Mouse (Mus musculus) layer of hippocampus, adult 9-11 months (tissue): ENCODE measurements around the gene Hcrtr2.

Experiments used
- DNase-seq: peaks from one replicate; pipeline ENCODE4 v3.0.0; 2022

Gene Hcrtr2

DNA sequence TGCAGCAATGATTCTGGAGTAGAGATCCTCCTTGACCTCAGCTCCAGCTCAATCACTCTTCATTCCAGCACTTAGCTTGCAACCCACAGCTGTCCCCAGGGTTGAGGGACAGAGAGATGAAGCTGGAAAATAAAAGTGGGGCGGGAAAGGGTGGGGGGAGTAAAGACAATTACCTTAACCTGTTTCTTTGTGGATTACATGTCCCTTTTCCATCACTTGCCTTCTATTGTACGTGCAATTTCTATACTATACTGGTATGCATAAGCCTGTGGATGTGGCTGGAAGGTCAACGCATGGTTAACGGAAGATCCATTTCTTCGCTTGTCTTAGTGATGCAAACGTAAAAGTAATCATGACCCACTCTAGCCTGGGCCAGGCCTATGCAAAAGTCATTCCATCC, at the start of gene Hcrtr2:
Gene Hcrtr2 (minus strand): TSS at position 101 of the 400 bp plus-strand sequence.
- no peak for DNase-seq

DNA sequence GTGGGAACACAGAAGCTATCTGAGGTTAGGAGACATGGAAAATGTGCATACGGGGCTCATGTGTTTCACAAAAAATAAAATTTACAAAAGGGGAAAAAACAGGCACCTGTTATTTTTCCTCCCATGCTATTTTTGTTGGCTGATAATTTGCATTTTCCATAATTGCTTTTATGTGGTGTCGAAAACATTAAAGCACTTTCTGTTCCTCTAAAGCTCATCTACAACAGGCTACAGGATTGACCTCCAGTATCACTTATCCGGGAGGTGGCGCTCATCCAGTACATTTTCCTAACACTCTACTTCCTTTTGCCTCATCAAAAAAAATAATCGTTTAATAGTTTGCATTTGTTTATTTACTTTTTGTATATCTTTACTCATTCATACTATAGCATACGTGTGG, 41.2 kb upstream of the Hcrtr2 start:
- DNase-seq = no peak

GRCm38 (mm10) chr9:76360374-76360773, 36.7 kb upstream of the Hcrtr2 start:
- no peak for DNase-seq

DNA sequence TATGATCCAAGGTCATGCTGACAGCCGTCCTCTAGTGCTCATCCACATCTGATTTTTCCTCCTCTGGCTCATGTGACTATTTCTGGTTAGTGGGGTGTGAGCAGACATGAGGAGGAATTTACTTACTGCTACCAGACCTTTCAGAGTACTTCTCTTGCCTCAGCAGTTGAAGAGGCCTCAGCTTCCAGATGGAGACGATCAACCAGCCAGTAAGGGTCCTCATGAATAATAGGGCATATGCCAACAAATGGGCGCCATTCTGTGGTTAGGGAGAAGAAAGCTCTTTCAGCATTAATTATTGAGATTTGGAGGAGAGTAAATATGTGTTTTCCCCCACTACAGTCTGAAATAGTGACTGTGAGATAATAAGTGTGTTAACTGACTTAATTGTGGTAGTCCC, 28.7 kb upstream of the Hcrtr2 start:
- DNase-seq = no peak

GRCm38 (mm10) chr9:76347298-76347697, 23.6 kb upstream of the Hcrtr2 start:
- no peak for DNase-seq

DNA sequence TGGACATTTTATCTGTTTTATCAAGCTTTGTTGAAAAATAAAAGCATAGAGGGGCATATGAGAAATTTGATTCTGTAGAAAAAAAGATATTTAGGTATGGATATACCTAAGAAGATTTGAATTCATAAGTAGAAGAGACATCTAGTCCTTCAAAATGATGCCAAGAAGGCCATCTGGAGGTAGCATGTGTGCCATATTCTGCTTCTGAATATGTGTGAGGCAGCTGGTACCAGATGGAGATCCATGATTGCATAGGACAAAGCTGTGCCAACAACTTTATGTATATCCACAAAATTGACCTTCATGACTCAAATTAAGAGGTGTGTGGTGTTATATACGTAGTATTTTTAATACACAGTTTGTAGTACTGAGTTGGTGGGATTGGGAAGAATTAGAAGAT, 7.4 kb upstream of the Hcrtr2 start:
- DNase-seq = peak; percentile 49

GRCm38 (mm10) chr9:76323186-76323701, 412 bp downstream of the Hcrtr2 start:
- no peak for DNase-seq

DNA sequence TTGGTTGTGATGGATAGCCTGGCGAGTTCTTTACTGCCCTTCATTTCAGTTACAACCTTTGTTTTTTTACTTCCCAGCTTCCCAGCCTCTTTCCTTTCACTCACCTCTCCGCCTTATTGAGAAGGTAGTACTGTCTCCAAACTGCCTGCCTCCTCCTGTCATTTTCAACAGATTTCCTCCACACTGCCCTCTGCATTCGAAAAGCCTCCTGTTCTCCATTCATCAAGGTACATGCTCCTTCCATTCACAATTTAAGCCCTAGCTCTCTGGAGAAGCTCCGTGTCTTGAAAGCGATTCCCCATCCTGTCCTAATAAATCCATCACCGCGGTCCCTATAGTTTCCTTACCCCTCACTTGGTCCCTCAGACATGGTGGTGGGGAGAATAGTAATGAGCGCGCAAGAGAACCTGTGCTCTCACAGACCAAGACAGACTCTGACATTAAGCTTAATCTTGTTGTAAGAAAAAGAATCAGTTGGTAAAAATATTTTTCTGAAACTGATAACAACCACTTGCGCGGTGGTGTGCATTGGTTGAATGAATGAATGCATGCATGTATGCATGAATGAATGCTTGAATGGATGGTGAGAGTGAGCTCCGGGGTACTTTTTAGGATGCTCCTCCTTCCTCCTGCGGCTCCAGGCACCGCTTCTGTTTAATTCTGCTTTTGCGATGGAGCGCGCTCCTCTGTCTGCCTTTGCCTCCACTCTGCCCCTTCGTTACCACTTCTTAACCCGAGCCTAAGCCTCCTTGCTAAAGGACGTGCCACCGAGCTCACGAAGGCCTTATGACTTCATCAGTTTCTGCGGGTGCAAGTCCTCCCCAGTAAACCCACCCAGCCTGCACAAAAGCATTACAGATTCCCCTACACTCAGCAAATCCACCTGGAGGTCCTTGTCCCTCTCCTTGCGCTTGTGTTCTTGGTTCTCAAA, 1.3 kb downstream of the Hcrtr2 start:
- no peak for DNase-seq

- no peak for DNase-seq
Measured at GRCm38 (mm10) chr9:76321589-76321988, 2.1 kb downstream of the Hcrtr2 start.

GRCm38 (mm10) chr9:76320755-76321154, 2.9 kb downstream of the Hcrtr2 start:
- DNase-seq = no peak

DNA sequence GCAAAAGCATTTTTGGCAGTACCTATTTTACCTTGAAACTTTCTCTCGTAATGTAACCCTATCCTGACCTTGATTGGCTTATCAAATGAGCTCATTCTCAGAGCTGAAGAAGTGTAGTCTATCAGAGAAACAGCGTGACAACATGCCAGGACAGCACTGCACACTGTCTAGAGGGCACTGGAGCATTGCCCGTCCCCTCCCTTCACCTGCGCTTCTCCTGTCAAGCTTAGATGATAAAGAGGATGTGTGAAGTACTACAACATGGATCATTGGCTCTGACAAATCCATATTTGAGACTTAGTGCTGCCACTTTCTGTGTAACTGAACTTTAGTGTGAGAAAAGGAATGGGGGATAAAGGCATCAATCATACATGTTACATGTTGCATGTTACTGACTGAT, 5.4 kb downstream of the Hcrtr2 start:
- no peak for DNase-seq

DNA sequence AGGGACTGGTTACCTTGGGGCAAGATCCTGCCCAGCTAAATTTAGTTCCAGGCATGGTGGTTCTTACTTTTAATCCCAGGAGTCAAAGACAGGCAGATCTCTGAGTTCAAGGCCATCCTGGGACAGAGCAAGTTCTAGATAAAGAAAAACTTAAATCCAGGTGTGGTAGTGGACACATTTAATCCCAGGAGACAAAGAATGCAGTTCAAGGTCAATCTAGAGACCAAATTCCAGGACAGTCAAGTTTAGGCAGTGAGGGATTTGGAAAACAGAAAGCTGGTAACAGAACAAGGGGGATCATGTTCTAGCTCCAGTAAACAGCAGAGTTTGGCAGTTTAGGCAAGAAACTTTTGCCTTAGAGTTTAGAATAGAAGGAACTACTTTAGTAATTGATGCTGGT, 8.6 kb downstream of the Hcrtr2 start:
- DNase-seq = no peak

- no peak for DNase-seq
Measured at GRCm38 (mm10) chr9:76313921-76314320, 9.7 kb downstream of the Hcrtr2 start.

DNA sequence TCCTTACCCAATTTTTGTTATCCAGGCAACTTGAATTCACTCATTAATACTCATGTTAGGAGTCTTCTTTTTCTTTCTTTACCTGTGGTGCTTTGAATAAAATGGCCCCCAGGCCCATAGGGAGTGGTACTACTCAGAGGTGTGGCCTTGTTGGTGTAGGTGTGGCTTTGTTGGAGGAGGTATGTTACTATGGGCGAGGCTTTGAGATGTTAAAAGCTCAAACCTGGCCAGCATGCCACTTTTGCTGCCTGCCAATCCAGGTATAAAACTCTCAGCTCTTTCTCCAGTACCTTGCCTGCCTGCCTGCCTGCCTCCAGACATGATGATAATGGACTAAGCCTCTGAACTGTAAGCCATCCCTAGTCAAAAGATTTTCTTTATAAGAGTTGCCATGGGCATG, 11.4 kb downstream of the Hcrtr2 start:
- DNase-seq = no peak

- DNase-seq = no peak
Measured at GRCm38 (mm10) chr9:76291384-76291783, 32.3 kb downstream of the Hcrtr2 start.

DNA sequence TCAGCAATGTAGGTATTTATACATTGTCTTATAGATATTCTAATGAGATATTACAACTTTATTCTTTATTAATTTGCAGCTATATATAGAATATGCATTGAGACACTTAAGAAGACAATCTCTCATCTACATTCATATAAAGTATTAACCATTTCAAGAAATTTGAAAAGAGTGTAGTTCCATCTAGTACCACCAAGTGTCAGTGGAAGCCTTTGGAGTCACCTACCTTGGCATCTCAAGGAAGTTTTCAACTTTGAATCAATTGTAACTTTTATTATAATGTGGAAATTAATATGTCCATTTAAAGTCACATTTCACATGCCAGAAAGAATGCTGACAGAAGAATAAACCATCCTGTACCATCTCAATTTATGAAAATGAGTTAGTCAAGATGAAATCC, 52.8 kb downstream of the Hcrtr2 start:
- no peak for DNase-seq

GRCm38 (mm10) chr9:76257731-76258130, 65.9 kb downstream of the Hcrtr2 start:
- no peak for DNase-seq

- DNase-seq = no peak
Measured at GRCm38 (mm10) chr9:76252544-76252943, 71.1 kb downstream of the Hcrtr2 start.

GRCm38 (mm10) chr9:76252109-76252508, 71.5 kb downstream of the Hcrtr2 start:
- no peak for DNase-seq

GRCm38 (mm10) chr9:76242322-76242721, 81.3 kb downstream of the Hcrtr2 start:
- DNase-seq = no peak

DNA sequence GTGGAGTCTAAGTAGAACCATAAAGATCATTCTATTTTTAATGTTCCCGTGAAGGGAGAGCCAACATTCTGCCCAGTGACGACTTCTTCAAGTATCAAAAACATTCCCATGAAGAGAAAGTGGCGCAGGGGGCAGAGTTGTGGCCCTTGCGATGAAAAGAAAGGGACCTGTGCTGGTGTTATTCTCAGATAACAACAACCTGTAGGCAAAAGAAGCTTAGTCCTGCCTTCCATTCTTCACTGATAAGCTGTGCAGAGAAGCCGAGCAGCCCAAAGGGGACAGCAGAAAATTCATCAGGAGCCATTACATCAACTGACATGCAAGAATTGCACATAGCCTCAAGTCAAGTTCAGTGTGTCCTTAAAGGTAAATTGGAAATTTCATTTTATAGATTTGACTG, 85.7 kb downstream of the Hcrtr2 start:
- DNase-seq = no peak

DNA sequence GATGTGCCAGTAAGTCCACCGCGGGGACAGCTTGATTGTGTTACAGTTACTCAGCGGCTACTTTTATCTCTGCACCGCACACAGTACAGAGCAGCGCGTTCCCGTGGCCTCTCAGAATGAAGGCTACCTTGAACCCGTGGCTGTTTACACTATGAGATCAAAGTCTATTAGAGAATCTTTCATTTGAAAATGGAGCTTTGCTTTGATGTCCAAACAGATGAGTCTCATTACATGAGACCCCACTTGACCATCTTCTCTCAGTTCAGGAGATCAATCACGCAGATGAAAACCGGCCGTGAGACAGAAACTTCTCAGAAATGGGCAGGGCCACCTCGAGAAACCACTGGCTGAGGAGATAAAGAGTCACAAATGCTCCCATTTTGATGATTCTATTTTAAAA, 86.4 kb downstream of the Hcrtr2 start:
- DNase-seq = no peak

GRCm38 (mm10) chr9:76236626-76237025, 87.0 kb downstream of the Hcrtr2 start:
- peak; percentile 38 for DNase-seq

DNA sequence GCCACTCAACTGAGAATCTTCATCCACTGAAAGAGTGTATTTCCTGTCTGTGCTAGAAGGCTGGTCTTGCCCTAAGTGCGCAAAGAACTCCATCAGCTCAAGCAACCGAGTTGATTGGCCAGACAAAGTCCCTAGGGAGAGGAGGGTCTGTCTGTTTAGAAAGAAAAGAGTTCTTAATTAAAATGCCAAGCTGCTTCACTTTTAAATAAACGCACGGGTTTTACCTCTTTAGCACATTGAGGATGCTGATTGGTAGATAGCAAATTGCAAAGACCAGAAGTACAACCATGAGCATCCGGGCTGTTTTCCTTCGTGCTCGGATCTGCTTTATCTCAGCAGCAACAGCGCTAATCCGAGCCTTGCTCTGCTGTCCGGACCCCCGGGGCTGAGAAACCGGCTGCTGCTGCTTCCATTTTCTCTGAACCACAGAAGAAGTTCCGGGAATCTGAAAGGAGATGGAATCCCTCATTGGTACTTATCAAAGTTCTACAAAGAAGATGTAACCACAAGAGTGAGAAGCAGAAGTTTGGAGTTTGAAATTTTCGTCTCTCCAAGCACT, 87.6 kb downstream of the Hcrtr2 start:
- no peak for DNase-seq
